ENCODE assay signal across 19 mouse cellular contexts in genomic region chr13:106808821-106809220, GRCm38 (mm10).
"Had no signal": no experiment of that assay in that cellular context is flagged by ENCODE, and none has a peak within 500 bp of the region (broad histone marks: within the 10 kb centered on the region; RNA-seq: fewer than 3 reads in every experiment).

No protein-coding gene starts in this region.

- H3K36me3 ChIP-seq: midbrain, embryonic 15.5 days had no signal

- H3K4me1 ChIP-seq: limb, embryonic 10.5 days; limb, embryonic 13.5 days; liver, embryonic 12.5 days; liver, embryonic 15.5 days; lung, embryonic 15.5 days; midbrain, embryonic 10.5 days; midbrain, embryonic 15.5 days; neural tube, embryonic 12.5 days had no signal

- H3K27me3 ChIP-seq: limb, embryonic 13.5 days; liver, embryonic 12.5 days; liver, embryonic 15.5 days; lung, embryonic 15.5 days; megakaryocyte, embryonic 14.5 days; midbrain, embryonic 15.5 days; neural tube, embryonic 12.5 days had no signal

- H3K4me3 ChIP-seq: limb, embryonic 10.5 days; limb, embryonic 13.5 days; liver, embryonic 12.5 days; liver, embryonic 15.5 days; lung, embryonic 15.5 days; megakaryocyte, embryonic 14.5 days; midbrain, embryonic 10.5 days; midbrain, embryonic 15.5 days; neural tube, embryonic 12.5 days had no signal

- H3K9me3 ChIP-seq: limb, embryonic 10.5 days; limb, embryonic 13.5 days; liver, embryonic 12.5 days; liver, embryonic 15.5 days; lung, embryonic 15.5 days; megakaryocyte, embryonic 14.5 days; midbrain, embryonic 10.5 days; midbrain, embryonic 15.5 days; neural tube, embryonic 12.5 days had no signal

- DNase-seq: kidney, adult 2 months; kidney, postnatal 25 days; liver; lung, adult 18-20 months; lung, postnatal 10 days; lung, postnatal 36 days; thymus, adult 18-20 months; thymus, postnatal 4 days had no signal

- H3K9ac ChIP-seq: limb, embryonic 13.5 days; liver, embryonic 12.5 days; liver, embryonic 15.5 days; lung, embryonic 15.5 days; midbrain, embryonic 15.5 days; neural tube, embryonic 12.5 days had no signal

- H3K27ac ChIP-seq: kidney, postnatal 0 days; limb, embryonic 10.5 days; limb, embryonic 13.5 days; liver, embryonic 12.5 days; liver, embryonic 15.5 days; lung, embryonic 15.5 days; midbrain, embryonic 10.5 days; midbrain, embryonic 15.5 days; neural tube, embryonic 12.5 days had no signal

- H3K4me2 ChIP-seq: limb, embryonic 13.5 days; liver, embryonic 12.5 days; liver, embryonic 15.5 days; lung, embryonic 15.5 days; midbrain, embryonic 15.5 days; neural tube, embryonic 12.5 days had no signal

- ATAC-seq: intestine, postnatal 0 days; liver, embryonic 12.5 days; midbrain, embryonic 15.5 days had no signal
